Mouse (Mus musculus) heart, postnatal 14 days (tissue): ENCODE measurements around the gene Aifm2. TPM values are rescaled to one million over a fixed set of nuclear protein-coding genes. Genes with fewer than 3 reads are reported as not detected.

Experiments
- DNase-seq, 2 experiments: peaks; one replicate each; pipeline ENCODE4 v3.0.0; 2021 to 2022
- intact Hi-C: fragments of 180-260 bp; cut with DNase I; formaldehyde crosslinking; loops from one replicate; pipeline ENCODE4 v1.15.1; 2025
- microRNA-seq, 2 experiments: library from miRNA; unstranded; fragments of <30 nt; microRNA quantifications; one replicate each; pipeline ENCODE4 v1.2.0; 2021 to 2022
- total RNA-seq, 2 experiments: library from RNA; stranded (reverse); gene quantifications; 2 replicates each; pipeline ENCODE4 v1.2.3; 2021

Gene Aifm2
- total RNA-seq, 2 experiments from 2014 or later: 31.3 to 34.6 TPM

GRCm38 (mm10) chr10:61758904-61759303, 43.8 kb downstream of the Aifm2 start:
- intact Hi-C loops: no loop called here
- DNase-seq: no peak

DNA sequence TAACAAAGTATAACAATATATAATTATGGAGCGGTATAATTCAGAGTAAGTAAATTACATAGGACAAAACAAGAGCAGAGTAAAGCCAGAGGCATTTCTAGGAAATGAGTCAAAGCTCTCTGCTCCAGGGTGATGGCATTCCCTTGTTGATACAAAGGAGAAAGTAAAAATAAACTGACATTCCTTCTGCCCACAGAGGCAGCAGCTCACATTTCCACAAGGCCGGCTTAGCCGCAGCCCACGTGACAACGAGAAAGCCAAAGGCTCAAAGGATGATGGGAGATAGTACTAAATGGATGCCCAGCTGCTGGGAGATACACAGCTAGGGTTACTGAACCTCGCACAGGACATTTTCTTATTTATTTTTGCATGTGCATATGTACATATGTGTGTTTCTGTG, 44.8 kb downstream of the Aifm2 start:
- peak in 1 of 2 experiments; percentile 48 for DNase-seq
- intact Hi-C loops: no loop called here

GRCm38 (mm10) chr10:61764689-61765088, 49.6 kb downstream of the Aifm2 start:
- intact Hi-C loops: no loop called here
- peak; percentile 7 to 32 for DNase-seq

DNA sequence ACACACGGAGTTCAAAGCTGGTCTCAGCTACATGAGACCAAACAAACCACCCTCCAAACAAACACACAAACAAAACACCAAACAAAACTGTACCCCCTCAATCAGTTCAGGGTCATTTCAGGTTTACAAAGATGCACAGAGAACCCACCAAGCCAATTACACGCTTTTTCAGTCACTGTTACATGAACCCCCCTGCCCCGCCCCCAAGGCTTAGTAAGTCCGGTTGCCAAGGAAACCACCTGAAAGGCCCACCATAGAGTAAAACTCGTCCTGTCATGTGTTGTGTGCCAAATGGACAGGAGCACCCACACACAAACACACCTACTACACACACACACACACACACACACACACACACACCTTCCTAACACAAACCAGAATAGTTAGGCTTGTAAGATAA, 50.5 kb downstream of the Aifm2 start:
- DNase-seq: no peak
- intact Hi-C loops: no loop called here

- DNase-seq: no peak
- intact Hi-C loops: no loop called here
Observed at GRCm38 (mm10) chr10:61766806-61767205, 51.7 kb downstream of the Aifm2 start.

GRCm38 (mm10) chr10:61781461-61782128, 66.5 kb downstream of the Aifm2 start:
- intact Hi-C loops: no loop called here

DNA sequence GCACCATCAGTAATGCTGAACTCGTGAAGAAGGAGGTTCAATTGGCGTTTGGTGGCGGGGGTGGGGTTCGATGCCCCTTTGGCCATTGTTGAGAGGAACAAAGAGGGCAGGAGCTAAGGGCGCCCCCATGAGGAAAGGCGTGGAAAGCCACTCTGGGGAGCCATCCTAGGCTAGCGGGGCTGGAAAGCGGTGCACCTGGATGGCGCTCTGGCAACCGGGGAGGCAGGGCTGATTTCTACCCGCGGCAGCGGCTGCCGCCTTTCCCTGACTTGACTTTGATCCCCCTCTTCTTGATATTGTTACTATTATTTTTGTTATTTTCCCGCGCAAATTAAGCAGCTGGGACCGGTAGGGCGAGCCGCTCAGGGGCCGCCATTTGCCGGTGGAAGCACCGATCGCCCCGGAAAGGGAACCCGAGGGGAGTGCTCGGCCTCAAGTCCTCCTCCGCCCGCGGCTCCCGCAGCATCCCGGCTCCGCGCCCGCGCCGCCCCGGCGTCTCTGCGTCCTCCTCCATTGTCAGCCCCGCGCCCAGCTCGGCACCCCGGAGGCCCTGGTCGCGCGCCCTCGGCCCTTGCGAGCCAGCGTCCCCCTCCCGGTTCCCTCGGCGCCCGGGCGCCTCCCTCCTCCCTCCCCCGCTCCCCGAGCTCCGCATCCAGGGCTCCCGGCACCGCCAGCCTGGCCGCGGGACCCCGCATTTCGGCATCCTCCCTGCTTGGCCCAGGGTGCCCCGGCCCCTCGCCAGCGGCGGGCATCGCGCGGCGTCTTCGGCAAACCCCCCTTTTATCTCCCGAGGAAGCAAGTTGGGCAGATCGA, 67.9 kb downstream of the Aifm2 start:
- DNase-seq: peak; percentile 58 to 71
- intact Hi-C loops: no loop called here

More at GRCm38 (mm10) chr10:61781461-61782128, 66.5 kb downstream of the Aifm2 start:
- DNase-seq: no peak

- peak; percentile 51 to 64 for DNase-seq
- intact Hi-C loops: no loop called here
Observed at GRCm38 (mm10) chr10:61783621-61784251, 68.7 kb downstream of the Aifm2 start, which contains the start of gene H2afy2. Gene H2afy2, minus strand, starts transcription at chr10:61784147.

GRCm38 (mm10) chr10:61784414-61784813, 69.4 kb downstream of the Aifm2 start:
- intact Hi-C loops: no loop called here
- no peak for DNase-seq

GRCm38 (mm10) chr10:61787541-61788313, 72.7 kb downstream of the Aifm2 start:
- DNase-seq: no peak
- intact Hi-C loops: no loop called here

DNA sequence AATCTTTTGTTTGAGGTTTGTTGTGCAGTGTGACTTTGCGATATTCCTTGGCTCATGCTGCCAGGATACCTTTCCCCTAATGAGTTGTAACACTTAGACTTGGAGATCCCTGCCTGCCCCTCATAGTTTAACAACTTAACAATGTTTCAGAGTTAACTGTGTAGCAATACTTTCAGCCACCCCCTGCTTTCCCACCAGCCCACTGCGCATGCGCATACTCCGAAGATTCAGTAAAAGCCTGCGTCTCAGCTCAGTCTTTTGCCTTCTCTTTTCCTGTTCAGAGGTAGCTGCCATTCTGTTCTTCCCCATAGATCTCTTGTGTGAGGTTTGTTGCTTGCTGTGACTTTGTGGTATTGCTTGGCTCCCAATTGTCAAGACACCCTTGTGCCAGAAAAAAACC, 73.4 kb downstream of the Aifm2 start:
- intact Hi-C loops: no loop called here
- no peak for DNase-seq

Small RNAs within 50 kb of the gene (microRNA-seq; reads per million reads assigned to microRNA genes)
- gene Mir5108: 0 reads per million in 2 experiments

Other genes with a start within 250 kb of the Aifm2 start
- gene Lrrc20, start 239.5 kb upstream of the Aifm2 start, total RNA-seq: 10 to 100 TPM; 24.5 to 25.8 TPM
- gene Npffr1, start 119.8 kb upstream of the Aifm2 start, total RNA-seq: not detected
- gene Ppa1, start 66.7 kb upstream of the Aifm2 start, total RNA-seq: 10 to 100 TPM; 47.1 to 47.4 TPM
- 100 to 1,000 TPM; 140 to 141 TPM for gene Sar1a, start 35.0 kb upstream of the Aifm2 start, total RNA-seq
- gene Tysnd1, start 19.7 kb upstream of the Aifm2 start, total RNA-seq: 10 to 100 TPM; 23.3 TPM
- gene H2afy2, start 68.9 kb downstream of the Aifm2 start, total RNA-seq: 1 to 10 TPM; 5.4 to 5.6 TPM